ENCODE assay signal across 8 mouse cellular contexts in the genomic region with DNA sequence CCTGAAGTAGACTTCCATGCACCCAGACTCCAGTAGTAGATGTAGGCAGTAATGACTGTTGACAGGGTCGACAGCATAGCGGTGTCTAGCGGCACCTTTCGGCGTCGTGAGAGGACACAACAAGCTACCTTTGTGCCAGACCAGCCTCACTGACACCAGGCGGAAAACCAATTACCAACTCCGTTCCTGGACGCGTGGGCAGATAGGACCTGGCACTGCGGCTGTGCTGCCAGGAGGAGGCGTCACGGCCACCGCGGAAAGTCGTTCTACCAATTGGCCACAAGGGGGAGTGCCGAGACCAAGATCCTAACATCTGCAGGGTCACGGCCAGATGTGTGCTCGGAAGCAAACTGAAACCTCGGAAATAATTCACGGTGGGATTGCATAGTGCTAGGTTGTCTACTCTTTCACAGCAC. TPM values are rescaled to one million over a fixed set of nuclear protein-coding genes. Genes with fewer than 3 reads are reported as not detected.
A peak's percentile ranks its signal among the peaks of the same experiment; 100 is the strongest.
DNase-seq lines count a peak whose midpoint lies in the region; ATAC-seq and TF ChIP-seq lines count a peak whose summit lies in the region.

No protein-coding gene starts in this region.

- TF ChIP-seq CTCF in kidney, adult 2 months (conservative IDR thresholded peaks at IDR 0.05; ENCODE audit: insufficient read depth, insufficient read length, low read depth, low read length) = peak; percentile 98

- H3K4me2 ChIP-seq in embryonic facial prominence, embryonic 11.5 days (ENCODE audit: low read depth, low read length) = peak overlapping the region; percentile 34; the same call in 1 of the 2 replicates
- peak overlapping the region; percentile 31 for H3K4me2 ChIP-seq in limb, embryonic 11.5 days (ENCODE audit: low read depth, severe bottlenecking)
- H3K4me2 ChIP-seq in midbrain, embryonic 13.5 days (replicated peaks) = peak overlapping the region; percentile 40

- no peak for TF ChIP-seq POLR2A in kidney, adult 2 months (IDR thresholded peaks at IDR 0.05; ENCODE audit: low read depth, low read length)

- H3K9me3 ChIP-seq in embryonic facial prominence, embryonic 11.5 days (replicated peaks; ENCODE audit: control insufficient read depth, low read length) = no peaks in the 10 kb centered on the region
- H3K9me3 ChIP-seq in limb, embryonic 11.5 days (ENCODE audit: control insufficient read depth, low read length) = no peaks in the 10 kb centered on the region
- H3K9me3 ChIP-seq in midbrain, embryonic 13.5 days = no peaks in the 10 kb centered on the region

- ATAC-seq in embryonic facial prominence, embryonic 11.5 days (replicated peaks; ENCODE audit: insufficient number of reproducible peaks, low FRiP score, low TSS enrichment, low read depth) = peak; percentile 70; the same call in 1 of the 2 replicates
- peak; percentile 77 for ATAC-seq in limb, embryonic 11.5 days (ENCODE audit: insufficient number of reproducible peaks, low FRiP score, low TSS enrichment, low read depth)
- ATAC-seq in midbrain, embryonic 13.5 days = peak; percentile 75

- no peaks in the 10 kb centered on the region for H3K4me1 ChIP-seq in embryonic facial prominence, embryonic 11.5 days (ENCODE audit: control insufficient read depth, insufficient read depth, low read length)
- H3K4me1 ChIP-seq in kidney, adult 2 months (ENCODE audit: control insufficient read depth, insufficient read depth, low read length) = no peaks in the 10 kb centered on the region
- peaks cover 9% of the 10 kb centered on the region; the same call in 1 of the 2 replicates for H3K4me1 ChIP-seq in limb, embryonic 11.5 days (ENCODE audit: control insufficient read depth, insufficient read depth, low read length)
- peaks cover 6% of the 10 kb centered on the region; the same call in 1 of the 2 replicates for H3K4me1 ChIP-seq in midbrain, embryonic 13.5 days (replicated peaks)

- peak; percentile 69 to 74 for DNase-seq in urinary bladder, adult 18-20 months (ENCODE audit: low spot score in 2 of 2)
- no peak for DNase-seq in urinary bladder, postnatal 10 days (ENCODE audit: low spot score)
- peak; percentile 91 for DNase-seq in embryonic facial prominence, embryonic 11.5 days (ENCODE audit: low spot score)
- peak; percentile 84 to 88 for DNase-seq in heart, adult 18-20 months
- DNase-seq in kidney, adult 2 months = peak; percentile 86
- DNase-seq in limb, embryonic 11.5 days (ENCODE audit: low spot score) = peak; percentile 93
- DNase-seq in spleen, adult 12 weeks (ENCODE audit: low spot score) = peak; percentile 69

- no peaks in the 10 kb centered on the region for H3K36me3 ChIP-seq in embryonic facial prominence, embryonic 11.5 days (replicated peaks; ENCODE audit: control insufficient read depth, insufficient read depth, low read depth, low read length)
- H3K36me3 ChIP-seq in kidney, adult 2 months (ENCODE audit: control insufficient read depth, insufficient read depth, low read length) = no peaks in the 10 kb centered on the region
- no peaks in the 10 kb centered on the region for H3K36me3 ChIP-seq in limb, embryonic 11.5 days (ENCODE audit: control insufficient read depth, insufficient read depth, low read length)
- no peaks in the 10 kb centered on the region for H3K36me3 ChIP-seq in midbrain, embryonic 13.5 days

- no peaks in the 10 kb centered on the region for H3K27me3 ChIP-seq in embryonic facial prominence, embryonic 11.5 days (ENCODE audit: control insufficient read depth, insufficient read depth, low read length)
- no peaks in the 10 kb centered on the region for H3K27me3 ChIP-seq in kidney, adult 2 months (replicated peaks; ENCODE audit: control insufficient read depth, insufficient read depth, low read length)
- no peaks in the 10 kb centered on the region for H3K27me3 ChIP-seq in limb, embryonic 11.5 days (ENCODE audit: control insufficient read depth, insufficient read depth, low read length)
- peaks cover 32% of the 10 kb centered on the region for H3K27me3 ChIP-seq in midbrain, embryonic 13.5 days

- no peak overlapping the region; the same call in 1 of the 2 replicates for H3K9ac ChIP-seq in embryonic facial prominence, embryonic 11.5 days (replicated peaks; ENCODE audit: low read length)
- no peak overlapping the region for H3K9ac ChIP-seq in limb, embryonic 11.5 days (ENCODE audit: low read length)
- no peak overlapping the region for H3K9ac ChIP-seq in midbrain, embryonic 13.5 days (replicated peaks)

- no peak overlapping the region for H3K4me3 ChIP-seq in embryonic facial prominence, embryonic 11.5 days (ENCODE audit: low read depth, low read length)
- no peak overlapping the region for H3K4me3 ChIP-seq in kidney, adult 2 months (ENCODE audit: insufficient read depth, low read depth, low read length)
- no peak overlapping the region for H3K4me3 ChIP-seq in limb, embryonic 11.5 days (ENCODE audit: low read depth, low read length)
- no peak overlapping the region for H3K4me3 ChIP-seq in midbrain, embryonic 13.5 days (replicated peaks)

- 1% methylated on average over 21 of the region's 21 CpGs for WGBS in embryonic facial prominence, embryonic 11.5 days
- 2% methylated on average over 21 of the region's 21 CpGs for WGBS in kidney, adult 2 months
- WGBS in limb, embryonic 11.5 days = 2% methylated on average over 21 of the region's 21 CpGs
- 2% methylated on average over 21 of the region's 21 CpGs for WGBS in midbrain, embryonic 13.5 days

- no peak overlapping the region for H3K27ac ChIP-seq in embryonic facial prominence, embryonic 11.5 days (replicated peaks; ENCODE audit: low read depth, low read length)
- no peak overlapping the region for H3K27ac ChIP-seq in kidney, adult 2 months (ENCODE audit: insufficient read depth, low read depth, low read length)
- H3K27ac ChIP-seq in limb, embryonic 11.5 days (replicated peaks; ENCODE audit: low read depth, low read length) = no peak overlapping the region
- no peak overlapping the region for H3K27ac ChIP-seq in midbrain, embryonic 13.5 days

RNA-seq across cellular contexts. Expression of a gene that starts 15.3 kb away (rescaled TPM):
- polyA plus RNA-seq in embryonic facial prominence, embryonic 11.5 days (2014; fragmentation: Nextera tagmentation; extraction: Ambion mirVana) = not detected in 2 replicates
- under 1 TPM; 0.10 to 0.13 TPM for total RNA-seq in heart, adult 18-20 months (2021)
- 0.42 and 0.52 TPM in 2 replicates for polyA plus RNA-seq in kidney, adult 2 months (2012; rRNA removed)
- polyA plus RNA-seq in limb, embryonic 11.5 days (2014; fragmentation: Nextera tagmentation; extraction: Ambion mirVana) = not detected in 2 replicates
- polyA plus RNA-seq in midbrain, embryonic 13.5 days (2015; fragmentation: Nextera tagmentation; extraction: Ambion mirVana) = not detected in 2 replicates

RNA-seq across cellular contexts. Expression of a gene that starts 31.0 kb away (rescaled TPM):
- polyA plus RNA-seq in embryonic facial prominence, embryonic 11.5 days (2014; fragmentation: Nextera tagmentation; extraction: Ambion mirVana) = 0.72 and 1.3 TPM in 2 replicates
- under 1 TPM; 0.08 to 0.20 TPM for total RNA-seq in heart, adult 18-20 months (2021)
- 0.01 TPM in 1 of 2 replicates, not detected in the other for polyA plus RNA-seq in kidney, adult 2 months (2012; rRNA removed)
- polyA plus RNA-seq in limb, embryonic 11.5 days (2014; fragmentation: Nextera tagmentation; extraction: Ambion mirVana) = 0.74 and 0.89 TPM in 2 replicates
- polyA plus RNA-seq in midbrain, embryonic 13.5 days (2015; fragmentation: Nextera tagmentation; extraction: Ambion mirVana) = 0.11 and 0.19 TPM in 2 replicates

RNA-seq across cellular contexts. Expression of a gene that starts 58.6 kb away (rescaled TPM):
- polyA plus RNA-seq in embryonic facial prominence, embryonic 11.5 days (2014; fragmentation: Nextera tagmentation; extraction: Ambion mirVana) = 2.0 and 2.5 TPM in 2 replicates
- total RNA-seq in heart, adult 18-20 months (2021) = under 1 TPM; 0.50 to 0.80 TPM
- polyA plus RNA-seq in kidney, adult 2 months (2012; rRNA removed) = 0.04 and 0.14 TPM in 2 replicates
- 1.5 and 2.8 TPM in 2 replicates for polyA plus RNA-seq in limb, embryonic 11.5 days (2014; fragmentation: Nextera tagmentation; extraction: Ambion mirVana)
- polyA plus RNA-seq in midbrain, embryonic 13.5 days (2015; fragmentation: Nextera tagmentation; extraction: Ambion mirVana) = 0.18 and 0.57 TPM in 2 replicates
